Mouse (Mus musculus) MEL (cell line): ENCODE data around the gene Arhgef2.

Experiments
- CTCF ChIP-seq, 3 experiments: IDR thresholded peaks in 2 of 3; conservative IDR thresholded peaks in 1 of 3; 2 replicates each; pipeline ENCODE4 v1.5.1; 2011 to 2012; ENCODE audit warnings: low read length in 3 of 3, low read depth in 2 of 3, mild to moderate bottlenecking in 2 of 3, improper control_type of control experiment in 1 of 3, inconsistent platforms in 1 of 3, mixed read lengths in 1 of 3, moderate library complexity in 1 of 3; ENCODE audit not compliant: control insufficient read depth in 1 of 3, insufficient read depth in 1 of 3, poor library complexity in 1 of 3, severe bottlenecking in 1 of 3
- GABPA ChIP-seq: IDR thresholded peaks from 2 replicates; pipeline ENCODE4 v1.6.1; 2012; ENCODE audit warnings: low read depth, mild to moderate bottlenecking, inconsistent platforms, low read length, improper control_type of control experiment, moderate library complexity
- JUND ChIP-seq: IDR thresholded peaks from 2 replicates; pipeline ENCODE4 v1.6.1; 2011; ENCODE audit warnings: low read depth, mild to moderate bottlenecking, improper control_type of control experiment, low read length
- POLR2A ChIP-seq, 2 experiments: IDR thresholded peaks; 2 replicates each; pipeline ENCODE4 v1.6.1; 2011 to 2012; ENCODE audit warnings: low read length in 2 of 2, mild to moderate bottlenecking in 2 of 2, control low read depth in 1 of 2, improper control_type of control experiment in 1 of 2, low read depth in 1 of 2, moderate library complexity in 1 of 2; ENCODE audit not compliant: control insufficient read depth in 1 of 2, insufficient read depth in 1 of 2, poor library complexity in 1 of 2
- RCOR1 ChIP-seq: IDR thresholded peaks from 2 replicates; pipeline ENCODE4 v1.6.1; 2012; ENCODE audit warnings: low read depth, mild to moderate bottlenecking, inconsistent platforms, low read length, improper control_type of control experiment
- TAL1 ChIP-seq: IDR thresholded peaks from 2 replicates; pipeline ENCODE4 v1.6.1; 2012; ENCODE audit warnings: mild to moderate bottlenecking, inconsistent platforms, low read length, moderate library complexity, mixed read lengths
- ZKSCAN1 ChIP-seq: IDR thresholded peaks from 2 replicates; pipeline ENCODE4 v1.6.1; 2012; ENCODE audit warnings: low read depth, mild to moderate bottlenecking, inconsistent platforms, low read length, improper control_type of control experiment, moderate library complexity
- ZMIZ1 ChIP-seq: IDR thresholded peaks from 2 replicates; pipeline ENCODE4 v1.6.1; 2012; ENCODE audit warnings: low read depth, mild to moderate bottlenecking, inconsistent platforms, low read length, improper control_type of control experiment, moderate library complexity

DNA sequence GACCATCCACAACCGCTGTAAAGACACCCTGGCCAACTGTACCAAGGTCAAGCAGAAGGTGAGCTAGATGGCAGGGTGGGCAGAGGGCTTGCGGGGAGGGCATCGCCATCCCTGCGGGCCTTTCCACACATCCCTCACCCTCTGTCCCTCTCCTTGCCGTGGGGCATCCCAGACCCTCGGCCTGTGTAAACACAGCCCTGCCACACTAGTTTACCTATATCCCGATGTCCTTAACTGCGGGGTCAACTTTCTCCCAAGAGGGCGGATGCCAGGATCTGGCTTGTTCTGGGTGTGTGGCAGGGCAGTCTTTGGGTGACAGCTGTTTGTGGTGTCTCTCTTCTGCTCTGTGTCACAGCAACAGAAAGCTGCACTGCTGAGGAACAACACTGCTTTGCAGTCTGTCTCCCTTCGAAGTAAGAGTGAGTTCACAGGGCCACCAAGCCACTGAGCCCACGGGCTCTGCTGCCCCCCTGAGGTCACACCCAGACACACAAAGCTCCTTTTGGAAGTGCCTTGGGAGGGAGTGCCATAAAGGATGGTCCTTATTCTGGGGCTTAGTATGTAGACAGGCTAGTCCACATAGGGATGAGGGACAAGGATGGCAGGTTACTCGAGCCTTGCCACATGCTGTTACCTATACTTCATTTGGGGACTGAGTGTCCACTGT lies 26.3 kb downstream of the Arhgef2 start:
- TF ChIP-seq ZKSCAN1, result no peak
- TF ChIP-seq CTCF (IDR thresholded peaks at IDR 0.05 in 2 of 3, conservative IDR thresholded peaks at IDR 0.05 in 1 of 3; ENCODE audit: control insufficient read depth in 1 of 3, insufficient read depth in 1 of 3, low read depth in 2 of 3, low read length in 3 of 3, poor library complexity in 1 of 3, severe bottlenecking in 1 of 3), result peak; percentile 32 to 56 (median 54)
- TF ChIP-seq ZMIZ1, result no peak
- TF ChIP-seq JUND, result no peak
- no peak for TF ChIP-seq GABPA
- TF ChIP-seq RCOR1, result no peak
- no peak for TF ChIP-seq TAL1
- TF ChIP-seq POLR2A (IDR thresholded peaks at IDR 0.05; ENCODE audit: control insufficient read depth in 1 of 2, insufficient read depth in 1 of 2, low read depth in 1 of 2, low read length in 2 of 2, poor library complexity in 1 of 2), result no peak; a peak in 1 of 4 replicates
